Mouse (Mus musculus): ENCODE measurements around the gene Slc27a5.

GRCm38 (mm10) chr7:12995862-12996261, 2.1 kb downstream of the Slc27a5 start:
- TF ChIP-seq CTCF (IDR thresholded peaks at IDR 0.05; ENCODE audit: borderline replicate concordance, control insufficient read depth, extremely low read depth, insufficient read depth, low read length, poor library complexity) (no peak), POLR2A (IDR thresholded peaks at IDR 0.05; ENCODE audit: control insufficient read depth, extremely low read depth, insufficient read depth, low read length, poor library complexity) (no peak)
